Mouse (Mus musculus) layer of hippocampus, adult 6 months (tissue): ENCODE results near the gene Gm20388. TPM values are rescaled to one million over a fixed set of nuclear protein-coding genes. Genes with fewer than 3 reads are reported as not detected.

Source experiments
- polyA plus RNA-seq: library from polyadenylated mRNA; unstranded; fragments of <200 nt; fragmentation: Nextera tagmentation; gene quantifications from 2 replicates; pipeline ENCODE4 v1.2.3, GENCODE M21; 2021

Gm20388 gene
- polyA plus RNA-seq, 1 experiment from 2014 or later, result 3.1 TPM

DNA sequence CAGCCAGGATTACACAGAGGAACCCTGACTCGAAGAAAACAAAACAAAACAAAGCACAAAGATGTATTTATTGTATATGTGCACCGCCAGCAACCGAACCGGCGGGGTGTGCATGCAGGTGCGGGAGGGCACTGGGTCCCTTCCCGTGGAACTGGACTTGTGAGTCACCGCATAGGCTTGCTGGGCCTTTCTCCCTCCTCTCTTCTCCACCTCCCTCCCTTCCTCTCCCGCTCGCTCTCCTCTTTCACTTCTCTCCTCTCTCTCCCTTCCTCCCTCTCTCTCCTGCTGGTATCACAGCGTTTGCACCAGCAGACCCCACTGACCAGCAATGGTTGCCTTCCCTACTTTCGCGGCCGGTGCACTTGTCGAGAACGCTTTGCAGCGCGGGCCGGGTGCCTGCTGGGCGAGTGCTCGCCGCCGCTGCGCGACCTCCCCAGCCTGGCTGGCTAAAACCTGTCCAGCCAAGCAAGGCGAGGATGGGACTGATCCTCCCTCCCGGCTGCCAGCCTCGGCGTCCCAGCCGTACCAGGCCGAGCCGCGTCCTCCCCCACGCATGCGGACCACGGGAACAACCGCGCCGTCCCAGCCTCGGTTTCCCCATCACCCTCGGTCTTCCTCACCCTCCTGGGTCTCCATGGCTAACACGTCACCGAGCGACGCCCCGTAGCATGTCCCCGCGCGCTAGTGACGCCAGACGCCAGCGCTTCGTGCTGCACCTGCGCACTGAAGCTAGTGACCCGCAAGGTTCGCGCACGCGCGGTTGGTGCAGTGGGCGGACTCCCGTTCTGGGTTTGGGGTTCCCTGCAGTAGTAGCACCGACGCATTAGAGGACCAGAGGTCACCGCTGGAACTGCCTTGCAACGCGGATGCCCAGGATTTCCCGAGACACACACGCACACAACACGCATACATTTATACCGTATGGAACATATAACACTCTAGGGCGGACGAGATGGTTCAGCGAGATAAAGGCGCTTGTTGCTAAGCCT, 1197.3 kb downstream of the Gm20388 start, which contains the start of gene Mthfsd:
Gene Mthfsd (minus strand): TSS at position 725 of the 989 bp plus-strand sequence.

GRCm38 (mm10) chr8:121115948-121116347, 1205.3 kb downstream of the Gm20388 start, which contains the start of gene Foxc2:
Gene Foxc2, plus strand, starts transcription at chr8:121116171.

GRCm38 (mm10) chr8:121127756-121128375, 1217.2 kb downstream of the Gm20388 start, which contains the start of gene Foxl1:
Gene Foxl1, plus strand, starts transcription at chr8:121127940.

DNA sequence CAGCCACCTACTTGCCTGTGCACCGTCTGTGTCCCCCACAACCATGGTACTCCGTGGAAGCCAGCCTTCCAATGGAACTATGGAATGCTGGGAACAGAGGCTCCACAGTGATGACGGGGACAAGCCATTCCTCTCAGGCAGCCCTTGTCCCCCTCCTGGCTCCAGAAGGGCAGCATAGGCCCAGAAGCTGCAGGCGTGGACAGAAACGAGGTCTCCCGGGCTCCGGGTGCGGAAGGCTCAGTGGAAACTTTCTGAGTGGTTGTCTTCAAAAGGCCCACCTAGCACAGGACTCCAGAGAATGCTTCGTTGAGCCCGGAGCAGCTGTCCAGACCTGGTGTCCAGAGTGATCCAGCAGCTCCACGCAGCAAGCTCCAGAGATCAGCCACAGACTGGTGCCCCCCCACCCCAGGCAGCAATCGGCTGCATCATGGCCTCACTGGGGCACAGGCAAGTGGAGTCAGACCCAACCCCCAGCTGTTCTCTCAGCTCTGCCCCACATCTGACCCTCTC, 1633.7 kb downstream of the Gm20388 start, which contains the start of gene 1700018B08Rik:
Gene 1700018B08Rik (minus strand): TSS at position 45 of the 510 bp plus-strand sequence.

DNA sequence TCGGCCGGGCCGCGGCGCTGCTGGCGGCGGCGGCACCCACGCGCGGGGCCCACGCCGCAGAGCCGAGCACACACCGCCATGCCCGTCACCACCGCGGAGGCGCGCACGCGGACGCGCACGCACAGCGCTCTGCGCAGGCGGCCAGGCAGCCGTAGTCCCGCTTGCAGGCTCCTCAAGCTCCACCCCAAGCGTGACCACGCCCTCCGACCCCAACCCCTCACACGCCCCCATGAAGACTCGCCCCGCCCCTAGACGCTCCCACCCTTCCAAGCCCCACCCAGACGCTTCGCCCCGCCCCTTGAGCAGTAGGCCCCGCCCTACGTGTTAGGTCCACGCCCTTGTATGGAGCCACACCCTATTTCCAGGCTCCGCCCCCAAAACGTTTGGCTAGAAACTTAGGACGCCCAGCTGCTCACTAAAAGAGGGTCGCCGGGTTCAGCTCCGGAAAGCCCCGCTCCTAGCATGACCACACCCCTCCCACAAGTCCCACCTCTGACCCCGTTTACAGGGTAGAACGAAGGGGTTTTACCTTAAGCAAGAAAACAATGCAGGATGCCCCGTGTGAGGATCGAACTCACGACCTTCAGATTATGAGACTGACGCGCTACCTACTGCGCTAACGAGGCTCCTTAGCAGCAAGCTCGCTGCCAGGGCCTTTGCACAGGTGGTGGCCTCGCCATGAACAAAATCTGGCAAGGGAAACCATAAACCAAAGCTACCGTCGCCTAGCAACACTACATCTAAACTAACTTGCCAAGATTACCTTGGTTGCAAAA, 1668.2 kb downstream of the Gm20388 start, which contains the start of gene Fbxo31:
Gene Fbxo31 (minus strand): TSS at position 131 of the 776 bp plus-strand sequence.

DNA sequence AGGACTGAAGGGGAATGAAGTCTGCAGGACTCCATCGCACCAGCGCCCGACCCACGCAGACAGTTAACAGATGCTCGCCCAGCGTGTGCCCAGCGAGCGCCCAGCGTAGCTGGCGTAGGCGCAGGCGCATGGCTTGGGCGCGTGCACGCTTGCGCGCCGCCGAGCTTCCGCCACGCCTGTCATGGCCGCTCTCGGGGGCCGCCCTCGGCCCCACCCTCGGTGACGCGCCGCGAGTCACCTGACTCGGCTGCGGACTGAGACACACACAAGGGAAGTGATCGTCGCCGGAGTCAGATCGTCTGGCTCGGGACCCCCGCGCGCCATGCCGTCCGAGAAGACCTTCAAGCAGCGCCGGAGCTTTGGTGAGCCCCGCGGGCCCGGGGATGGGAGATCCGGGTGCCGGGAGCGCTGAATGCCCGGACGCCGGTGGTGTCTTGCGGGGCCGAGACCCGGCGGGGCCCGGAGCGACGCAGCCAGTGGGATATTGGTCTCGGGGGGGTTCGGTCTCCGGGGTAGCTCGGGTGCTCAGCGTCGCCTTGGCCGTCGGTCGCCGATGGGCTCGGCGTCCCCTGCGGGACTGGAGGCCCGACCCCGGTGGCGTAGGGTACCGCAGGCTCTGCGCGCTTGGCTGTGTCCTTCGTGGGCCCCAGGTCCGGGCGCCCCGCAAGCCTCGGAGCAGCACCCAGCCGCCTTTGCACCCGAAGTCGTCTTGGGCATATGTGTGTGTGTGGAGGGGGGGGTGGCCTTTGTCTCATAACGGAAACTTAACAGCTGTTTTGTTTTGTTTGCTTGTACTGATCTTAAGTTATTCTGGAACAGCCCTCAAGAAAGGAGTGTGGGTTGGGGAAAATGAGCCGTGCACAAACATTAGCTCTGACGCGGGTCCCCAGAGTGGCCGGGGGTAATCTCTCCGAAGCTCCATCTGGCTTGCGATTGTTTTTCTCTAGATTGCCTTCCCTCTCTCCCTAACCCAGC, 1679.8 kb downstream of the Gm20388 start, which contains the start of gene Map1lc3b:
Gene Map1lc3b (plus strand): TSS at position 159 of the 975 bp plus-strand sequence.

GRCm38 (mm10) chr8:121652774-121653323, 1742.2 kb downstream of the Gm20388 start, which contains the start of gene Zcchc14:
Gene Zcchc14, minus strand, starts transcription at chr8:121652901.

DNA sequence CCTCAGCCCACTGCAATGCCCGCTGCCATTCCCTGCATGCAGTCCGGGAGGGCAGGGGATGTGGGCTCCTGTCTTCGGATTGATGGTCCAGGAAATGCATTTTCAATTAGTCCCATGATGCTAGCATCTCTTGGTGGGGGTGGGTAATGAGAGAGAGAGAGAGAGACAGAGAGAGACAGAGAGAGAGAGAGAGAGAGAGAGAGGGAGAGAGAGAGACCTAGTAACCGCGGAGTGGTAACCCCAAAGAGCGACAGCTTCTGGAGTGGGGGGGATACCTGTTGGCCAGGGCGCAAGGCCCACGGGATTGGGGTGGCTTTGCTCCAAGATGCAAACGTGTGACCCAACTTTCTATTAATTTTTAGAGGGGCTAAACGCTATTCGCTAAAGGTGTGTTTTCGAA, 1818.7 kb downstream of the Gm20388 start, which contains the start of gene Jph3:
Gene Jph3 (plus strand): TSS at position 301 of the 400 bp plus-strand sequence.

GRCm38 (mm10) chr8:121829048-121829776, 1918.6 kb downstream of the Gm20388 start, which contains the start of gene Klhdc4:
Gene Klhdc4, minus strand, starts transcription at chr8:121829569.

DNA sequence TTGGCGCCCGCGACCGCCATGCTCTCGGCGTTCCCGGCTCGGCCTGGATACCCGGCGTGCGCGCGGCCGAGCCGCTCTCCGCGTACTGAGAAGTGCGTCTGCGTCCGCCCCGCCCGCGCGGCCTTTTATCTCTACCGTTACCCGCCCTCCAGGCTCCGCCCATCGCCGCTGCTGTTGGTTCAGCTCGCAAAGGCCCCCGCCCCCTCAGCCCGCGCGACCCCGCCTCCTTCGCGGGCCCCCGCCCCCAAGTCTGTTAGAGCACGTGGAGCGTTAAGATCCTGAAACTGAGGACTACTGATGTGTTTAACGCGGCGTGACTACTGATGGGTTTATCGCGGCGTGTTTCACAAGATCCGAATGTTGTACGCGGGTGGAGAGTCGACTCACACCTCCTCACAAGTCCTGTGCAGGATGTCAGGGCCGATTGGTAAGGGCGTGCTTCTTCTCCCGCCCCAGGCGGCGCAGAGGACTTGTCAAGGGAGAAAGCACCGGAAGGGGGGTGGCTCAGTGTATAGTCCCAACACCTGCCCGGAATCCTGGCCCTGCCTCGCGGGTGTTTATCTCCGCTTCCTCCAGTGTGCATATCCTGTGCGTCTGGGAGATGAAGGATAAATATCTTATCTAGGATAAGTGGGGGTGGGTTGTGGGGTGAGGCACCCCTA, 1997.1 kb downstream of the Gm20388 start, which contains the start of gene Slc7a5:
Gene Slc7a5 (minus strand): TSS at position 108 of the 662 bp plus-strand sequence.

DNA sequence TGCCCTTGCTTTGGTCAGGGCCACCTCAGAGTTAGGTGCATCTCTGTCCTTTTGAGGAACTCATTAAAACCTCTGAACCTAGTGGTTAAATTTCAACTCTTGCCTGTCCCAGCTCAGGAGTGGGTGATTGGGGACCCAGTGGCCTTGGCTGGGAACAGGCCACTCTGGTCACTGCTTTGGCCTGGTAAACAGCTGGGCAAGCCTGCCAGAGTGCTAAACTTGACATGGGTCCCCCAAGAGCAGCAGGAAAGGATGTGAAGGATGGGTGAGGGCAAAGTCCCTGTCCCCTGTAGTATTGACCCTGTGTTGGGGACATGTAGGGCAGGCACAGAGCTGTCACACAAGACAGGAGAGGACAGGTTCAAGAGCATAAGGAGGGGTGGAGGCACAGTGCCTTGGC, 2034.2 kb downstream of the Gm20388 start, which contains the start of gene Car5a:
Gene Car5a (minus strand): TSS at position 74 of the 400 bp plus-strand sequence.

GRCm38 (mm10) chr8:121949222-121949800, 2038.7 kb downstream of the Gm20388 start, which contains the start of gene Banp:
Gene Banp, plus strand, starts transcription at chr8:121949750.

GRCm38 (mm10) chr8:122282035-122282358, 2371.4 kb downstream of the Gm20388 start, which contains the start of gene Zfpm1:
Gene Zfpm1, plus strand, starts transcription at chr8:122282141.

DNA sequence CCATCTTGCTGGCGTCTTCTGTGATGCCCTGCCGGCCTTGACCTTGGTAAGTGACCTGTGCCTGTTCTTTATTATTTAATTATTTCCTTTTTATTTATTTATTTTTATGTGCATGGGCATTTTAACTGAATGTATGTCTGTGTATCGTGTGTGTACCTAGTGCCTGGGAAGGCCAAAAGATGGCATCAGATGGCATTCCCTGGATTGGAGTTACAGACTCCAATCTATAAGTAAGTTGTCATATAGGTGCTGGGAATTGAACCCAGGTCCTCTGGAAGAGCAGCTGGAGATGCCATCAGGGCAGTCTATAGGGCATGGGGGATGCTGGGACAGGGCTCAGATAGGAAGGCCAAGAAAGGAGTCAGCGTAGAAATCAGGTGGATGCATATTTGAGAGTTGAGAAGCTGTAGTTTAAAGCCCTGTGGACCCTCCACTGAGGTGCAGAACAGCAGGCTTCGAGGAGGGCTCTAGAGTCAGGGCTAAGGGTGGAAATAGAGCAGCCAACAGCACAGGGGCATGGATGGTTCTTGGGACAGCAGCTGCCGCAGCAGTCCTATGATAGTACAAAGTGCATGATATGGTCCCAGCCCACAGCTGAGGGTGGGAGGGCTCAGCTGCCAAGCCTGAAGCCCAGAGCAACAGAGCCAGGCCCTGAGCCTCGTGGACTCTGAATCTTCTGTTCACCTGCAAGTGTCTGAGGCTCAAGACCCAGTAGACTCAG, 2450.2 kb downstream of the Gm20388 start, which contains the start of gene Trhr2:
Gene Trhr2 (minus strand): TSS at position 51 of the 721 bp plus-strand sequence.

DNA sequence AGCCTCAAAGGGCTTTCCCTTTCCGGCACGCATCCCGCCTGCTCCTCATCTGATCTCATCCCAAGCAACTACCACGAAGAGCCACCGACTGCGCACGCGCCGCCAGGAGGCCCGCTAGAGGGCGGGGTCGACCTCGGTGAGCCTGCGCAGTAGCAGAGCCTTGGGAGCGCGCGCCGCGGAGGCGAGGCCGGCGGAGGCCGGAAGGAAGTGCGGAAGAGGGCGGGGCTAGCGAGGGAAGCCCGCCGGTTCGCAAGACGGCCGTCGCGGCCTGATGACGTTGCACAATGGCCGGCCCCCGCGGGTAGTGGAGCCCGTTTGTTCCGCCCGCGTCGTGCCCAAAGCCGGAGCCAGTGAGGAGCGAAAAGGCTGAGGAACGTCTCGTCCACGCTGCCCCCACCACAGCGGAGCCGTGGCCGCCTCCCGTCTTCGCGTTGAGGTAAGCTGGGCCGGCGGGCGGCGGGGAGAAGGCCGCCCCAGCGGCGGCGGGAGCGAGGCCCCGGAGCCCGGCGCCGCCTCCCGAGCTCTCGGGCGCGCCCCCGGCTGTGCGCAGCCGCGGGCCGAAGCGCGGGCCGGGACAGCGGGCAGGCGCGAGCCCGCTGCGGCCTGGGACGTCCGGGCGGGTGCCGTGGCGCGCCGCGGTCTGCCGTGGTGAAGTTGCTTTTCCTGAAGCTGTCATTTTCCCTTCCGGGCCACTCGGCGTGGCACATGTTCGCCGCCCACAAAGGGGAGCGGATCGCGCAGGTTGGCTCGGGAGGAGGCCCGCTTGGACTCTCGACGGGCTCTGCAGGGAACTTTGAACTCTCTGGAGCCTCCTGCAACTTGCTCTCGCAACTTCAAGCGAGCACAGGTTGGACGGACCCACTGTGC, 2466.0 kb downstream of the Gm20388 start, which contains the start of gene Zc3h18:
Gene Zc3h18 (plus strand): TSS at position 245 of the 867 bp plus-strand sequence.

DNA sequence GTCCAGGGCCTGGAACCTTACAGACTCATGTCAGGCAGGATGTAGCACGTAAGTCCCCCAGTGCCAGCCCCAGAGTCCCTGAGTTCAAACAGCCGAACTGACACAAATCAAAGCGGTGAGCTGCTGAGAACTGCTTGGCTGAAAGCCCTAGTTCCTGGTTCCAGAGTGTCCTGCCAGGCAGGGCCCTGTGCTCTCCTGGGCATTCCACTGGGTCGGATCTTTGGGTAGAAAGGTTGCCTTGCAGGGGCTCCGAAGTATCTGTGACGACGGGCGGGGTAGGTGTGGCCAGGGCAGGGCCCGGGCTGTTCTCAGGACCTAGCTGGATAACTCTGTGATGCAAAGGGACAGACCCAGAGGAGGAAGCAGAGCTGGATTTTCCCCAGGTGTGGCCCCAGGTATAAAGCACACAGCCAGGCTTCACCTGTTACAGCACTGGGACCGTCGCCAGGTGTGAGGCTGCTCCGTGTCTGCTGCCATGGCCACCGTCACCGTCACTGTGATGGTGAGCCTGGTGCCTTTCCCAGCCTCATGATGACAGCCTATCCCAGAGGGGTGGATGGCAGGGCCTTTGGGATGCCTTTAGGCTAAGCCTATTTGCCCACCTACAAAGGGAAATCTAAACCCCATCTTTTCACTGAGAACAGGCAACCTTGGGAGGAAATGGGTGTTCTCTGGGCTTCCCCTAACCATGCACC, 2510.9 kb downstream of the Gm20388 start, which contains the start of gene Il17c:
Gene Il17c (plus strand): TSS at position 645 of the 695 bp plus-strand sequence.

